Mouse (Mus musculus) lung, embryonic 14.5 days (tissue): Measurements from ENCODE around the gene Tbc1d10c. TPM values are rescaled to one million over a fixed set of nuclear protein-coding genes. Genes with fewer than 3 reads are reported as not detected.

Source experiments
- ATAC-seq: fragments of 200-750 bp; cut with Nextera tagmentation; 2 replicates; pipeline ENCODE4 v1.8.0; 2017; ENCODE audit warnings: mild to moderate bottlenecking, moderate TSS enrichment, moderate library complexity; ENCODE audit not compliant: insufficient read depth
- DNase-seq: peaks from one replicate; pipeline ENCODE4 v3.0.0-alpha.2; 2015
- H3K27ac ChIP-seq: fragments of 300-500 bp; sonication (generic); 2 replicates; pipeline ENCODE4 v1.5.1; 2014; ENCODE audit warnings: low read depth, mild to moderate bottlenecking, moderate library complexity
- H3K27me3 ChIP-seq: fragments of 300-500 bp; sonication (generic); 2 replicates; pipeline ENCODE4 v1.6.1; 2014; ENCODE audit warnings: low read length, control low read depth; ENCODE audit not compliant: insufficient read depth
- H3K36me3 ChIP-seq: fragments of 300-500 bp; sonication (generic); 2 replicates; pipeline ENCODE4 v1.6.1; 2014; ENCODE audit warnings: control low read depth; ENCODE audit not compliant: insufficient read depth
- H3K4me1 ChIP-seq: fragments of 300-500 bp; sonication (generic); 2 replicates; pipeline ENCODE4 v1.6.1; 2014; ENCODE audit warnings: antibody characterized with exemption, control low read depth; ENCODE audit not compliant: insufficient read depth
- H3K4me2 ChIP-seq: fragments of 300-500 bp; sonication (generic); 2 replicates; pipeline ENCODE4 v1.6.1; 2014; ENCODE audit warnings: mild to moderate bottlenecking
- H3K4me3 ChIP-seq: fragments of 300-500 bp; sonication (generic); 2 replicates; pipeline ENCODE4 v1.5.1; 2014; ENCODE audit warnings: low read depth, low read length
- H3K9ac ChIP-seq: fragments of 300-500 bp; sonication (generic); 2 replicates; pipeline ENCODE4 v1.6.1; 2014
- H3K9me3 ChIP-seq: fragments of 300-500 bp; sonication (generic); 2 replicates; pipeline ENCODE4 v1.6.1; 2016; ENCODE audit warnings: low read depth, low read length, control low read depth
- CTCF ChIP-seq: IDR thresholded peaks from 2 replicates; pipeline ENCODE4 v1.5.1; 2016; ENCODE audit warnings: antibody characterized with exemption, low read depth
- WGBS: fragments of 180-500 bp; shearing (Covaris S2); extraction: QIAGEN DNeasy Blood & Tissue Kit; methylation state at CpG from one replicate; pipeline ENCODE4 v1.1.7; 2014; 5-methylcytosine and 5-hydroxymethylcytosine counted together
- polyA plus RNA-seq: library from polyadenylated mRNA; unstranded; fragments of >200 nt; fragmentation: Nextera tagmentation; extraction: Ambion mirVana; gene quantifications from 2 replicates; pipeline ENCODE4 v1.2.1, GENCODE M21; 2014

The Tbc1d10c gene
- polyA plus RNA-seq, 1 experiment from 2014 or later = 2.4 TPM

DNA sequence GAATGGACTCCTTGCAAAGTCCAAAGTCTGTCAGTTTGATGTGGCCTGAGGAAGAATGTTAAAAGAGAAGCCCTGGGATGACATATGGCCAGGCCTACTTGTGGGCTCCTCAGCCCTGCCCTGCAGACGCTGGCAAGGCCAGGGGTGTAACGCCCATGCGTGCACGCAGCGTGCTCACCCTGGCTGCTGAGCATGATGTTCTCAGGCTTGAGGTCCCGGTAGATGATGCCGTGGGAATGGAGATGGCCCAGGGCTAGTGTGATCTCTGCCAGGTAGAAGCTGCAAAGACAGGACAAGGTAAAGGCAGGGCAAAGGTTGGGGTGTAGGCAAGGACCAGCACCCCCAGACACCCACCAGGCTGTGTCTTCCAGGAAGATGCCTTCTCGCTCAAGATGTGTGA is 32.0 kb downstream of the Tbc1d10c start:
- no peaks in the 10 kb centered on the region for H3K27me3 ChIP-seq
- no peaks in the 10 kb centered on the region for H3K9me3 ChIP-seq
- no peak for ATAC-seq
- TF ChIP-seq CTCF = no peak
- H3K27ac ChIP-seq = no peak overlapping the region
- no peak overlapping the region for H3K4me2 ChIP-seq
- H3K36me3 ChIP-seq = peaks cover 42% of the 10 kb centered on the region
- 95% methylated on average over 8 of the region's 8 CpGs for WGBS
- H3K4me3 ChIP-seq = no peak overlapping the region
- no peak overlapping the region for H3K9ac ChIP-seq
- DNase-seq = no peak
- peaks cover 5% of the 10 kb centered on the region; the same call in 1 of the 2 replicates for H3K4me1 ChIP-seq

DNA sequence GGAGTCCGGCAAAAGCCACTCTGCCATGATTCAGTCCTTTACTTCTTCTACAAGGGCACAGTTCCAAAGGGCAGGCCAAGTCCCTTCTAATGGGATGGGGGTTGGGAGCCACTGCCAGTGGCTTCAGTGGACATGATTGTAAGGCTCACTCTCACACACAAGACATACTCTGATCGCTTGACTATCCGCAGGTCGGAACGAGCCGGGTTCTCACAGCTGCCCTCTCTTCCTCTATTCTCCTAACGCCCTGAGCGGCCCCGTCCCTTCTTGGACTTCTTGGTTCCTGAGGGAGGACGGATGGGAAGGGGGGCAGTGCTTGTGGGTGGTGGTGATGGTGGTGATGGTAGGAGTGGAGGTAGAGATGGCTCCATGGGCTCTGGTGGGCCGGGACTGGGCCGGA is 34.3 kb downstream of the Tbc1d10c start:
- ATAC-seq = no peak
- DNase-seq = no peak
- Histone ChIP-seq H3K4me3 (no peak overlapping the region), H3K27me3 (no peaks in the 10 kb centered on the region), H3K27ac (no peak overlapping the region), H3K9ac (no peak overlapping the region), H3K36me3 (peaks cover 52% of the 10 kb centered on the region), H3K4me2 (no peak overlapping the region), H3K9me3 (no peaks in the 10 kb centered on the region), H3K4me1 (no peaks in the 10 kb centered on the region)
- WGBS = 91% methylated on average over 12 of the region's 12 CpGs
- no peak for TF ChIP-seq CTCF

DNA sequence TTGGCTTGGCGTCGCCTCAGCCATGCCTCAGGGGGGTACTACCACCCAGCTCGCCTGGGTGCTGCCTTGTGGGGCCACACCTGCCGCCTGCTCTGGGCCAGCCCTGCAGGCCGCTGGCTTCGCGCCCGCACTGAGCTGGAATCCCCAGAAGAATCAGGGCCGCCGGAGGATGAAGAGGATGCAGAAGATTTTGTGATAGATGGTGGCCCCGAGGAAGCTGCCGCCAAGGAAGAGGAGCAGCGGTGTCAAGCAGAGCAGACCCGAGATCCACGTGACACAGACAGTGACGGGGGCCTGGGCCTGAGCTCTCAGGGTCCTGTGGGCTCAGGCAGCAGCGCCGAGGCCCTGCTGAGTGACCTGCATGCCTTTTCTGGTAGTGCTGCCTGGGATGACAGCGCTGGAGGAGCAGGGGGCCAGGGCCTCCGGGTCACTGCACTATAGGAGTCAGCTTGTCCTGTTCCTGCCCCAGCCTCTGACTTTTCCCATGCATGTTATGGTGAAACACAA is 35.0 kb downstream of the Tbc1d10c start:
- Histone ChIP-seq H3K27ac (no peak overlapping the region), H3K36me3 (peaks cover 51% of the 10 kb centered on the region), H3K9me3 (no peaks in the 10 kb centered on the region), H3K4me1 (no peaks in the 10 kb centered on the region), H3K9ac (no peak overlapping the region), H3K27me3 (no peaks in the 10 kb centered on the region), H3K4me3 (no peak overlapping the region), H3K4me2 (no peak overlapping the region)
- DNase-seq = no peak
- TF ChIP-seq CTCF = no peak
- ATAC-seq = no peak
- 70% methylated on average over 20 of the region's 20 CpGs for whole genome bisulfite sequencing

DNA sequence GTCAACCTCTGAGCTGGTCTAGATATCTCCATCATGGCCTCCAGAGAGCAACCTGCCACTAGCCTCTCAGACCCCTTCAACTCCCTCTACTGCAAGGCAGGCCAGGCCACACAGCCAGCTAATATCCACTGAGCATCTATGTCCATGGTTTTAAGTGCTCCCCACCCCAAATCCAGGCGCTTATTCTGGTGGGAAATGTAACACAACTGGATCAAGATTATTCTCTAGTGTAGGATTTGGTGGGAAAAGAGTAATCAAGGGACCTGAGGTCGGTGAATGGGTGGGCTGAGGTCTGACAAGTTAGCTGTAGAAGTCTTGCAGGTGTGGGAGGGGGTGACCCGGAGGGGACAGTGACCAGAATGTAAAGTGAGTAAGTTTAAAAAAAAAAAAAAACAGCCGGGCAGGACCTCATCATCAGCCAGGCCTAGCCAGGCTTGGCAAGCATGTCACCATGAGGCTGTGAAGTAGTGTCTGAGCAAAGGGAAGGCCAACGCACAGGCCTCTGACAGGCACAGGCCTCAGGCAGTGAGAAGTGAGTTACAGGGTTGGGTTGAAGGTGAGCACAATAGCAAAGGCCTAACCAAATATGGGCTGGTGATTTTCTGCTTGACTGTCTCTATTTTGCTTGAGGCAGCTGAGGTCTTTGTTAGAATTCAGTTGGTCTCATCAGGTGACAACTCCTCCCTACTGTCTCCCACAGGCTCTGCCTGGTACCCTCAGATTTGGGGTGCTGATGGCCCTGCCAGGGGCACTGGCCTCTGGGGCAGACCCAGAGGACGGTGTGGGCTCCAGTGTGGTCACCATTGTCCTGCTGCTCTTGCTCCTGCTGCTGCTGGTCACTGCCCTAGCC is 35.6 kb downstream of the Tbc1d10c start:
- Histone ChIP-seq H3K4me1 (no peaks in the 10 kb centered on the region), H3K9ac (no peak overlapping the region), H3K4me2 (no peak overlapping the region), H3K27ac (no peak overlapping the region), H3K9me3 (no peaks in the 10 kb centered on the region), H3K27me3 (no peaks in the 10 kb centered on the region), H3K4me3 (no peak overlapping the region), H3K36me3 (peaks cover 52% of the 10 kb centered on the region)
- TF ChIP-seq CTCF = no peak
- 75% methylated on average over 6 of the region's 6 CpGs for WGBS
- ATAC-seq (no peak), DNase-seq (no peak)

DNA sequence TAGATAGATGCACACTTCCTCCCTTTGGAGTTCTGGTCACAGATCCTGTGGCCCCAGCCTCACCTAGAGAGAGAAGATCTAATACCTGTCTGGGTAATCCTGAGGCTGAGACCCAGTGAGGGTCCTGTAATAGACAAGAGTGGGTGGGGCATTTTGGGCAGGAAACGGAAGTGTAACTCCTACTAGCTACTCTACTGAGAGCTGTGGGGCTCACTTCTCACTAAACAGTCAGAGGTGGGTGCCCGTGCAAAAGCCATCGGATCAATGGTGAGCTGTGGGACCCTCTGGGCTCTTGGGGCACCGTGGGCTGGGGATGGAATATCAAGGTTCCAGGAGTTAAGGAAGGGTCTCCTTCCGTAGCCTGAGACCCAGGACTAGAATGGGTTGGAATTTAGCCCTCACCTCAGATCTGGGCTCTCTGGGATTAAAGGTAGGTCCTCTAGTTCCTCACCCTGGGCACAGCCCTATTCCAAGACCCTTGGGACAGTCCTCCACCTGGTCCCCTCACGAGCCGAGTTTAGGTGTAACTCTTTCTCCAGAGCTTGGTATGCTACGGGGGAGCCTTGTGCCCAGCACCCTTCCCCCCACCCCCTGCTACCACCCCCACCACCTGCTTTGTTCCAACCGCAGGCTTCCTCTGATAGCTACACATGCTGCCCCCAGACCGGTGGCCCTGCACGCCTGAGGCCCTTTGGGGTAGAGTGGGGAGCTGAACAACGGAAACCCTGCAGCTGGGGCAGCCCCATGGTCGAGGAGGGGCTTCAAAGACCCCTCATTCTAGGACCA is 36.5 kb downstream of the Tbc1d10c start:
- no peak for TF ChIP-seq CTCF
- ATAC-seq (no peak), DNase-seq (no peak)
- Histone ChIP-seq H3K9ac (no peak overlapping the region), H3K4me1 (no peaks in the 10 kb centered on the region), H3K27ac (no peak overlapping the region), H3K36me3 (peaks cover 53% of the 10 kb centered on the region), H3K4me3 (no peak overlapping the region), H3K4me2 (no peak overlapping the region), H3K9me3 (no peaks in the 10 kb centered on the region), H3K27me3 (no peaks in the 10 kb centered on the region)
- 69% methylated on average over 13 of the region's 13 CpGs for WGBS

DNA sequence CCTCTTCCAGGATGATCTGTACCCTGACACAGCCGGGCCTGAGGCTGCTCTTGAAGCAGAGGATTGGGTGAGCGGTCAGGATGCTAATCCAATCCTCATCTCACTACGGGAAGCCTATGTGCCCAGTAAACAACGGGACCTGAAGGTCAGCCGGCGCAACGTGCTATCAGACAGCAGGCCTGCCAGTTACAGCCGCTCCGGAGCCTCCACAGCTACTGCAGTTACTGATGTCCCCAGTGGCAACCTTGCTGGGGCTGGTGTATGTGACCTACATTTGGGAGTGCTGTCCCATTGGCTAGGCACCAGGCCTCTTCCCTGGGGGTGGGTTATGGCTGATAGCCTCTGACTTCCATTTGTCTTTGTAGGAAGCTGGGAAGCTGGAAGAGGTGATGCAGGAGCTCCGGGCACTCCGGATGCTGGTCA is 37.8 kb downstream of the Tbc1d10c start, which contains the start of gene Ptprcap:
Gene Ptprcap (plus strand): TSS at position 373 of the 423 bp plus-strand sequence.
- Histone ChIP-seq H3K27ac (no peak within 1 kb of the TSS), H3K9me3 (no peaks in the 10 kb centered on the region)

More for the DNA sequence above, 37.8 kb downstream of the Tbc1d10c start, which contains the start of gene Ptprcap:
- DNase-seq (no peak), ATAC-seq (no peak)
- Histone ChIP-seq H3K4me1 (peaks cover 5% of the 10 kb centered on the region), H3K9ac (no peak within 1 kb of the TSS), H3K4me3 (no peak within 1 kb of the TSS), H3K4me2 (no peak within 1 kb of the TSS), H3K36me3 (peaks cover 39% of the 10 kb centered on the region), H3K27me3 (no peaks in the 10 kb centered on the region)
- TF ChIP-seq CTCF = no peak
- 50% methylated on average over 11 of the region's 11 CpGs for WGBS
